Mouse (Mus musculus) embryonic facial prominence, embryonic 14.5 days (tissue): ENCODE results near the gene Tcea3. TPM values are rescaled to one million over a fixed set of nuclear protein-coding genes. Genes with fewer than 3 reads are reported as not detected.

ENCODE experiments used
- ATAC-seq: fragments of 200-750 bp; cut with Nextera tagmentation; 2 replicates; pipeline ENCODE4 v1.8.0; 2017; ENCODE audit warnings: low read depth, moderate number of reproducible peaks, moderate TSS enrichment
- DNase-seq: peaks from one replicate; pipeline ENCODE4 v3.0.0-alpha.2; 2015; ENCODE audit warnings: low spot score
- H3K27ac ChIP-seq: fragments of 300-500 bp; sonication (generic); replicated peaks from 2 replicates; pipeline ENCODE4 v1.5.1; 2014; ENCODE audit warnings: low read depth, mild to moderate bottlenecking, low read length, moderate library complexity
- H3K27me3 ChIP-seq: fragments of 300-500 bp; sonication (generic); replicated peaks from 2 replicates; pipeline ENCODE4 v1.6.1; 2014; ENCODE audit warnings: low read length; ENCODE audit not compliant: control insufficient read depth, insufficient read depth
- H3K36me3 ChIP-seq: fragments of 300-500 bp; sonication (generic); 2 replicates; pipeline ENCODE4 v1.6.1; 2014; ENCODE audit warnings: low read length, mixed read lengths; ENCODE audit not compliant: control insufficient read depth, insufficient read depth
- H3K4me1 ChIP-seq: fragments of 300-500 bp; sonication (generic); 2 replicates; pipeline ENCODE4 v1.6.1; 2014; ENCODE audit warnings: antibody characterized with exemption, low read length; ENCODE audit not compliant: control insufficient read depth, insufficient read depth
- H3K4me2 ChIP-seq: fragments of 300-500 bp; sonication (generic); 2 replicates; pipeline ENCODE4 v1.6.1; 2014; ENCODE audit warnings: low read depth, mild to moderate bottlenecking, low read length, moderate library complexity, mixed read lengths
- H3K4me3 ChIP-seq: fragments of 300-500 bp; sonication (generic); 2 replicates; pipeline ENCODE4 v1.5.1; 2014; ENCODE audit warnings: low read depth, mild to moderate bottlenecking, low read length
- H3K9ac ChIP-seq: fragments of 300-500 bp; sonication (generic); 2 replicates; pipeline ENCODE4 v1.6.1; 2014; ENCODE audit warnings: low read depth, mild to moderate bottlenecking, low read length, moderate library complexity, mixed read lengths
- H3K9me3 ChIP-seq: fragments of 300-500 bp; sonication (generic); 2 replicates; pipeline ENCODE4 v1.6.1; 2016; ENCODE audit warnings: low read length; ENCODE audit not compliant: control insufficient read depth
- WGBS: fragments of 180-500 bp; shearing (Covaris S2); extraction: QIAGEN DNeasy Blood & Tissue Kit; methylation state at CpG from one replicate; pipeline ENCODE4 v1.1.7; 2014; 5-methylcytosine and 5-hydroxymethylcytosine counted together
- polyA plus RNA-seq: library from polyadenylated mRNA; unstranded; fragments of >200 nt; fragmentation: Nextera tagmentation; extraction: Ambion mirVana; gene quantifications from 2 replicates; pipeline ENCODE4 v1.2.1, GENCODE M21; 2014

The Tcea3 gene
- polyA plus RNA-seq, 1 experiment from 2014 or later, result 27.2 TPM

GRCm38 (mm10) chr4:136224677-136225460 lies 22.7 kb upstream of the Tcea3 start:
- H3K4me2 ChIP-seq, result no peak overlapping the region
- H3K27ac ChIP-seq, result no peak overlapping the region

GRCm38 (mm10) chr4:136227408-136227807 lies 20.1 kb upstream of the Tcea3 start:
- Histone ChIP-seq H3K9ac (no peak overlapping the region), H3K27me3 (no peaks in the 10 kb centered on the region), H3K9me3 (no peaks in the 10 kb centered on the region), H3K4me2 (no peak overlapping the region), H3K4me3 (no peak overlapping the region), H3K27ac (no peak overlapping the region), H3K4me1 (peaks cover 6% of the 10 kb centered on the region; the same call in 1 of the 2 replicates), H3K36me3 (peaks cover 11% of the 10 kb centered on the region; the same call in 1 of the 2 replicates)
- no peak for ATAC-seq
- WGBS, result 61% methylated on average over 7 of the region's 7 CpGs
- no peak for DNase-seq

More at GRCm38 (mm10) chr4:136224677-136225460, 22.7 kb upstream of the Tcea3 start:
- H3K36me3 ChIP-seq, result peaks cover 14% of the 10 kb centered on the region; the same call in 1 of the 2 replicates
- H3K4me3 ChIP-seq, result no peak overlapping the region
- H3K9ac ChIP-seq, result no peak overlapping the region
- peaks cover 13% of the 10 kb centered on the region for H3K4me1 ChIP-seq
- no peaks in the 10 kb centered on the region for H3K27me3 ChIP-seq
- WGBS, result 84% methylated on average over 23 of the region's 23 CpGs
- DNase-seq (no peak), ATAC-seq (no peak)
- H3K9me3 ChIP-seq, result no peaks in the 10 kb centered on the region

GRCm38 (mm10) chr4:136228640-136229039 lies 18.9 kb upstream of the Tcea3 start:
- Histone ChIP-seq H3K4me3 (no peak overlapping the region), H3K4me1 (peaks cover 5% of the 10 kb centered on the region; the same call in 1 of the 2 replicates), H3K4me2 (no peak overlapping the region), H3K9me3 (no peaks in the 10 kb centered on the region), H3K9ac (no peak overlapping the region), H3K27ac (no peak overlapping the region), H3K27me3 (no peaks in the 10 kb centered on the region), H3K36me3 (peaks cover 15% of the 10 kb centered on the region)
- DNase-seq, result no peak
- no peak for ATAC-seq
- 80% methylated on average over 5 of the region's 5 CpGs for WGBS

- DNase-seq (no peak), ATAC-seq (no peak)
- Histone ChIP-seq H3K27me3 (peaks cover 13% of the 10 kb centered on the region), H3K9me3 (no peaks in the 10 kb centered on the region), H3K27ac (no peak overlapping the region), H3K4me3 (no peak overlapping the region), H3K4me1 (no peaks in the 10 kb centered on the region), H3K36me3 (peaks cover 62% of the 10 kb centered on the region), H3K4me2 (no peak overlapping the region), H3K9ac (no peak overlapping the region)
- 30% methylated on average over 10 of the region's 13 CpGs for WGBS
These were observed 8.9 kb upstream of the Tcea3 start for GRCm38 (mm10) chr4:136238669-136239068.

- no peak overlapping the region for H3K4me3 ChIP-seq
- no peak overlapping the region for H3K4me2 ChIP-seq
- WGBS, result 80% methylated on average over 9 of the region's 9 CpGs
- DNase-seq, result no peak
- no peaks in the 10 kb centered on the region for H3K9me3 ChIP-seq
- no peak for ATAC-seq
- H3K4me1 ChIP-seq, result no peaks in the 10 kb centered on the region
- peaks cover 13% of the 10 kb centered on the region for H3K27me3 ChIP-seq
- peaks cover 65% of the 10 kb centered on the region for H3K36me3 ChIP-seq
- no peak overlapping the region for H3K27ac ChIP-seq
- no peak overlapping the region for H3K9ac ChIP-seq
These were observed 8.4 kb upstream of the Tcea3 start for GRCm38 (mm10) chr4:136239111-136239510.

GRCm38 (mm10) chr4:136239622-136240021 lies 7.9 kb upstream of the Tcea3 start:
- 19% methylated on average over 8 of the region's 8 CpGs for WGBS
- no peak overlapping the region for H3K9ac ChIP-seq
- no peak overlapping the region for H3K4me3 ChIP-seq
- H3K4me1 ChIP-seq, result no peaks in the 10 kb centered on the region
- H3K27me3 ChIP-seq, result peaks cover 13% of the 10 kb centered on the region
- DNase-seq (peak; percentile 59), ATAC-seq (peak; percentile 70)
- H3K36me3 ChIP-seq, result peaks cover 65% of the 10 kb centered on the region
- no peaks in the 10 kb centered on the region for H3K9me3 ChIP-seq
- H3K4me2 ChIP-seq, result no peak overlapping the region
- no peak overlapping the region for H3K27ac ChIP-seq

- Histone ChIP-seq H3K9ac (no peak overlapping the region), H3K4me1 (no peaks in the 10 kb centered on the region), H3K36me3 (peaks cover 63% of the 10 kb centered on the region), H3K4me3 (no peak overlapping the region), H3K9me3 (no peaks in the 10 kb centered on the region), H3K27me3 (peaks cover 14% of the 10 kb centered on the region), H3K4me2 (no peak overlapping the region), H3K27ac (no peak overlapping the region)
- ATAC-seq (no peak), DNase-seq (no peak)
- 53% methylated on average over 11 of the region's 14 CpGs for WGBS
These were observed 7.4 kb upstream of the Tcea3 start for GRCm38 (mm10) chr4:136240123-136240522.

- DNase-seq, result no peak
- WGBS, result 37% methylated on average over 7 of the region's 8 CpGs
- Histone ChIP-seq H3K4me3 (no peak overlapping the region), H3K4me2 (no peak overlapping the region), H3K36me3 (peaks cover 59% of the 10 kb centered on the region), H3K4me1 (no peaks in the 10 kb centered on the region), H3K9me3 (no peaks in the 10 kb centered on the region), H3K27me3 (peaks cover 22% of the 10 kb centered on the region), H3K9ac (no peak overlapping the region), H3K27ac (no peak overlapping the region)
- ATAC-seq, result no peak
These were observed 6.6 kb upstream of the Tcea3 start for GRCm38 (mm10) chr4:136240955-136241354.
